Mouse (Mus musculus) B cell, adult 2 months (primary cell): ENCODE results near the gene Elavl4.

Experiments used
- DNase-seq, 2 experiments: peaks; one replicate each; pipeline ENCODE4 v3.0.0; 2022

The Elavl4 gene

GRCm38 (mm10) chr4:110351178-110352000, at the start of gene Elavl4:
Gene Elavl4, minus strand, starts transcription at chr4:110351909.
- DNase-seq = peak; percentile 1

GRCm38 (mm10) chr4:110397618-110398045, 45.9 kb upstream of the Elavl4 start, which contains the start of gene Agbl4:
Gene Agbl4, plus strand, starts transcription at chr4:110397661.
- no peak for DNase-seq

- DNase-seq = no peak
These were observed 44.5 kb upstream of the Elavl4 start for GRCm38 (mm10) chr4:110396221-110396620.

GRCm38 (mm10) chr4:110360568-110360967, 8.9 kb upstream of the Elavl4 start:
- no peak for DNase-seq

- DNase-seq = no peak
These were observed 276 bp upstream of the Elavl4 start for GRCm38 (mm10) chr4:110352001-110352369.

GRCm38 (mm10) chr4:110350856-110351177, 892 bp downstream of the Elavl4 start:
- DNase-seq = no peak

GRCm38 (mm10) chr4:110323912-110324311, 27.8 kb downstream of the Elavl4 start:
- no peak for DNase-seq

- DNase-seq = no peak
These were observed 39.6 kb downstream of the Elavl4 start for GRCm38 (mm10) chr4:110312126-110312525.

GRCm38 (mm10) chr4:110306972-110307371, 44.7 kb downstream of the Elavl4 start:
- DNase-seq = no peak

GRCm38 (mm10) chr4:110306559-110306958, 45.1 kb downstream of the Elavl4 start:
- DNase-seq = no peak

- no peak for DNase-seq
These were observed 55.9 kb downstream of the Elavl4 start for GRCm38 (mm10) chr4:110295793-110296192.

GRCm38 (mm10) chr4:110293238-110293637, 58.5 kb downstream of the Elavl4 start:
- DNase-seq = no peak

GRCm38 (mm10) chr4:110292471-110292870, 59.2 kb downstream of the Elavl4 start:
- no peak for DNase-seq

- no peak for DNase-seq
These were observed 61.1 kb downstream of the Elavl4 start for GRCm38 (mm10) chr4:110290544-110291095.

GRCm38 (mm10) chr4:110290056-110290455, 61.7 kb downstream of the Elavl4 start:
- DNase-seq = no peak

GRCm38 (mm10) chr4:110287412-110288067, 64.2 kb downstream of the Elavl4 start:
- DNase-seq = no peak

GRCm38 (mm10) chr4:110286841-110287240, 64.9 kb downstream of the Elavl4 start:
- no peak for DNase-seq

GRCm38 (mm10) chr4:110286371-110286781, 65.3 kb downstream of the Elavl4 start:
- DNase-seq = no peak

GRCm38 (mm10) chr4:110285346-110286330, 66.1 kb downstream of the Elavl4 start:
- no peak for DNase-seq

GRCm38 (mm10) chr4:110284446-110284845, 67.3 kb downstream of the Elavl4 start:
- no peak for DNase-seq

GRCm38 (mm10) chr4:110270046-110270445, 81.7 kb downstream of the Elavl4 start:
- DNase-seq = no peak

GRCm38 (mm10) chr4:110266804-110267575, 84.7 kb downstream of the Elavl4 start:
- no peak for DNase-seq
